In the genomic region with DNA sequence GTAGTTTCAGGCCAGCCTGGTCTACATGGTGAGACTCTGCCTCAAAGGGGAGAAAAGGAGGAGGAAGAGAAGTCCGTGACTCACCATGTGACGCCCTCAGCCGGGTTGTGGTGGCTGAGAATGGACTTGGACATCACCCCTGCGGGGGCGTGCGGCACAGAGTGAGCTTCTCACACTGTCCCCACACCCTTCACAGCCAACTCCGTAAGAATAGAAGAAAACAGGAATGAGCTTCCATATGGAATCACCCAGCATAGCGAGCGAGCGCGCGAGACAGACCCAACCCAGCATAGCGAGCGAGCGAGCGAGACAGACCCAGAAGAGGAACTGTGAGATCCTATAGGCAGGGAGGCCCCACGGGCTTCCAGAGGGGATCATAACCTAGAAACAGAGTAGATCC, we compare ENCODE assay signal across 20 mouse cellular contexts. TPM values are rescaled to one million over a fixed set of nuclear protein-coding genes. Genes with fewer than 3 reads are reported as not detected.
DNase-seq lines count a peak whose midpoint lies in the region; ATAC-seq and TF ChIP-seq lines count a peak whose summit lies in the region.
"Had no signal": no experiment of that assay in that cellular context is flagged by ENCODE, and none has a peak within 500 bp of the region (broad histone marks: within the 10 kb centered on the region; RNA-seq: fewer than 3 reads in every experiment).

No protein-coding gene starts in this region.

- no peak overlapping the region for H3K4me2 ChIP-seq in heart, embryonic 11.5 days
- H3K4me2 ChIP-seq in intestine, embryonic 15.5 days (replicated peaks), result no peak overlapping the region
- H3K4me2 ChIP-seq: embryonic facial prominence, embryonic 15.5 days; hindbrain, embryonic 14.5 days; midbrain, embryonic 13.5 days; neural tube, embryonic 15.5 days had no signal

- TF ChIP-seq CTCF in testis, adult 2 months (IDR thresholded peaks at IDR 0.05; ENCODE audit: control insufficient read depth, insufficient read depth, insufficient replicate concordance, low read depth, low read length), result no peak

- H3K27me3 ChIP-seq in heart, embryonic 11.5 days (ENCODE audit: control insufficient read depth, insufficient read depth, low read length), result no peaks in the 10 kb centered on the region
- no peaks in the 10 kb centered on the region for H3K27me3 ChIP-seq in testis, adult 2 months (ENCODE audit: control insufficient read depth, insufficient read depth, low read length)
- no peaks in the 10 kb centered on the region for H3K27me3 ChIP-seq in intestine, embryonic 15.5 days (replicated peaks)
- H3K27me3 ChIP-seq: embryonic facial prominence, embryonic 15.5 days; midbrain, embryonic 13.5 days; neural tube, embryonic 15.5 days had no signal

- H3K4me3 ChIP-seq in heart, embryonic 11.5 days (ENCODE audit: low read depth, low read length), result no peak overlapping the region
- H3K4me3 ChIP-seq in testis, adult 2 months (ENCODE audit: control insufficient read depth, low read depth, low read length), result peak overlapping the region; percentile 88
- H3K4me3 ChIP-seq in intestine, embryonic 15.5 days (replicated peaks), result no peak overlapping the region
- H3K4me3 ChIP-seq: embryonic facial prominence, embryonic 15.5 days; midbrain, embryonic 13.5 days; myocyte; neural tube, embryonic 15.5 days had no signal

- no peak for DNase-seq in heart, adult 11 months
- DNase-seq in testis, postnatal 14 days (ENCODE audit: low spot score), result no peak
- peak; percentile 62 to 76 for DNase-seq in right cerebral cortex, postnatal 10 days (ENCODE audit: low spot score in 2 of 2)
- no peak for DNase-seq in heart, adult 18-20 months
- DNase-seq: adrenal gland, postnatal 25 days; cerebellum, adult 9-11 months; embryo, embryonic 11 days; kidney, adult 18-20 months; kidney, postnatal 10 days; liver; lung, adult 18-20 months; thymus, postnatal 25 days had no signal

- 78% methylated on average over 17 of the region's 17 CpGs for WGBS in heart, embryonic 11.5 days (ENCODE audit: insufficient replicate concordance)
- 86% methylated on average over 17 of the region's 17 CpGs for WGBS in intestine, embryonic 15.5 days

- no peaks in the 10 kb centered on the region for H3K4me1 ChIP-seq in heart, embryonic 11.5 days (ENCODE audit: control insufficient read depth, insufficient read depth, low read length)
- H3K4me1 ChIP-seq in testis, adult 2 months (ENCODE audit: control insufficient read depth, insufficient read depth, low read length), result peaks cover 13% of the 10 kb centered on the region
- no peaks in the 10 kb centered on the region for H3K4me1 ChIP-seq in intestine, embryonic 15.5 days (replicated peaks)
- H3K4me1 ChIP-seq: neural tube, embryonic 15.5 days had no signal

- TF ChIP-seq POLR2A in testis, adult 2 months (IDR thresholded peaks at IDR 0.05; ENCODE audit: control insufficient read depth, low read depth, low read length), result peak; percentile 10; the same call in 1 of the 2 replicates

- no peaks in the 10 kb centered on the region for H3K9me3 ChIP-seq in heart, embryonic 11.5 days (replicated peaks; ENCODE audit: control insufficient read depth, low read length)
- H3K9me3 ChIP-seq in intestine, embryonic 15.5 days, result no peaks in the 10 kb centered on the region
- H3K9me3 ChIP-seq: embryonic facial prominence, embryonic 15.5 days; midbrain, embryonic 13.5 days; neural tube, embryonic 15.5 days had no signal

- 0 out of 2 replicates have a peak, but pooled peaks have one; percentile 39 for ATAC-seq in heart, embryonic 11.5 days (replicated peaks; ENCODE audit: insufficient number of reproducible peaks, low FRiP score, low TSS enrichment)
- no peak for ATAC-seq in intestine, embryonic 15.5 days
- ATAC-seq: midbrain, embryonic 13.5 days had no signal

- H3K27ac ChIP-seq in heart, embryonic 11.5 days (ENCODE audit: low read depth, low read length), result no peak overlapping the region
- H3K27ac ChIP-seq in testis, adult 2 months (ENCODE audit: control insufficient read depth, insufficient read depth, low read depth, low read length), result peak overlapping the region; percentile 1; the same call in 1 of the 2 replicates
- H3K27ac ChIP-seq in intestine, embryonic 15.5 days, result no peak overlapping the region
- H3K27ac ChIP-seq: embryonic facial prominence, embryonic 15.5 days; hindbrain, embryonic 14.5 days; midbrain, embryonic 13.5 days; neural tube, embryonic 15.5 days had no signal

- no peak overlapping the region for H3K9ac ChIP-seq in heart, embryonic 11.5 days (ENCODE audit: low read depth, low read length)
- no peak overlapping the region for H3K9ac ChIP-seq in intestine, embryonic 15.5 days
- H3K9ac ChIP-seq: embryonic facial prominence, embryonic 15.5 days; hindbrain, embryonic 14.5 days; midbrain, embryonic 13.5 days; neural tube, embryonic 15.5 days had no signal

- H3K36me3 ChIP-seq in heart, embryonic 11.5 days (ENCODE audit: control insufficient read depth, insufficient read depth, low read length), result no peaks in the 10 kb centered on the region
- H3K36me3 ChIP-seq in testis, adult 2 months (ENCODE audit: control insufficient read depth, insufficient read depth, low read length), result no peaks in the 10 kb centered on the region
- H3K36me3 ChIP-seq in intestine, embryonic 15.5 days, result no peaks in the 10 kb centered on the region
- H3K36me3 ChIP-seq: embryonic facial prominence, embryonic 15.5 days; midbrain, embryonic 13.5 days; neural tube, embryonic 15.5 days had no signal

RNA-seq across cellular contexts. Expression of gene Mapk3, which starts 19.9 kb away (rescaled TPM):
- polyA plus RNA-seq in heart, embryonic 11.5 days (2014; fragmentation: Nextera tagmentation; extraction: Ambion mirVana), result 48.2 and 52.1 TPM in 2 replicates
- 337 and 349 TPM in 2 replicates for polyA plus RNA-seq in testis, adult 2 months (2012; rRNA removed)
- 109 and 112 TPM in 2 replicates for polyA plus RNA-seq in intestine, embryonic 15.5 days (2015; fragmentation: Nextera tagmentation; extraction: Ambion mirVana)
- 10 to 100 TPM; 37.2 to 46.7 TPM for total RNA-seq in heart, adult 18-20 months (2021)

RNA-seq across cellular contexts. Expression of gene Gdpd3, which starts 26.6 kb away (rescaled TPM):
- polyA plus RNA-seq in heart, embryonic 11.5 days (2014; fragmentation: Nextera tagmentation; extraction: Ambion mirVana), result 0.92 and 1.4 TPM in 2 replicates
- polyA plus RNA-seq in testis, adult 2 months (2012; rRNA removed), result 3.5 and 3.9 TPM in 2 replicates
- polyA plus RNA-seq in intestine, embryonic 15.5 days (2015; fragmentation: Nextera tagmentation; extraction: Ambion mirVana), result 1.4 and 1.6 TPM in 2 replicates
- 1 to 10 TPM in 1 of 2 experiments, under 1 TPM in 1; 0.27 to 1.6 TPM for total RNA-seq in heart, adult 18-20 months (2021)

RNA-seq across cellular contexts. Expression of gene Coro1a, which starts 32.0 kb away (rescaled TPM):
- 13.1 and 13.8 TPM in 2 replicates for polyA plus RNA-seq in heart, embryonic 11.5 days (2014; fragmentation: Nextera tagmentation; extraction: Ambion mirVana)
- polyA plus RNA-seq in testis, adult 2 months (2012; rRNA removed), result 2.5 and 2.6 TPM in 2 replicates
- polyA plus RNA-seq in intestine, embryonic 15.5 days (2015; fragmentation: Nextera tagmentation; extraction: Ambion mirVana), result 36.9 and 39.7 TPM in 2 replicates
- total RNA-seq in heart, adult 18-20 months (2021), result 10 to 100 TPM in 1 of 2 experiments, 1 to 10 TPM in 1; 9.3 to 28.6 TPM

RNA-seq across cellular contexts. Expression of gene Ypel3, which starts 37.2 kb away (rescaled TPM):
- 79.6 and 84.9 TPM in 2 replicates for polyA plus RNA-seq in heart, embryonic 11.5 days (2014; fragmentation: Nextera tagmentation; extraction: Ambion mirVana)
- 74.3 and 92.1 TPM in 2 replicates for polyA plus RNA-seq in testis, adult 2 months (2012; rRNA removed)
- polyA plus RNA-seq in intestine, embryonic 15.5 days (2015; fragmentation: Nextera tagmentation; extraction: Ambion mirVana), result 66.9 and 71.2 TPM in 2 replicates
- 10 to 100 TPM; 43.4 to 73.3 TPM for total RNA-seq in heart, adult 18-20 months (2021)

RNA-seq across cellular contexts. Expression of gene Tbx6, which starts 41.7 kb away (rescaled TPM):
- 0.31 and 0.45 TPM in 2 replicates for polyA plus RNA-seq in heart, embryonic 11.5 days (2014; fragmentation: Nextera tagmentation; extraction: Ambion mirVana)
- 1.1 and 1.2 TPM in 2 replicates for polyA plus RNA-seq in testis, adult 2 months (2012; rRNA removed)
- polyA plus RNA-seq in intestine, embryonic 15.5 days (2015; fragmentation: Nextera tagmentation; extraction: Ambion mirVana), result 0.34 and 0.43 TPM in 2 replicates
- under 1 TPM; 0.27 to 0.64 TPM for total RNA-seq in heart, adult 18-20 months (2021)

Comparison
In these comparisons a context has a peak if more than half of its experiments do, and no peak if none do; other contexts are left out.
1. DNase-seq: peak in right cerebral cortex, postnatal 10 days (2 of 2); none in heart, adult 11 months (single experiment), testis, postnatal 14 days (single experiment) and heart, adult 18-20 months (0 of 2).